ENCODE assay signal across 9 mouse cellular contexts in the genomic region with DNA sequence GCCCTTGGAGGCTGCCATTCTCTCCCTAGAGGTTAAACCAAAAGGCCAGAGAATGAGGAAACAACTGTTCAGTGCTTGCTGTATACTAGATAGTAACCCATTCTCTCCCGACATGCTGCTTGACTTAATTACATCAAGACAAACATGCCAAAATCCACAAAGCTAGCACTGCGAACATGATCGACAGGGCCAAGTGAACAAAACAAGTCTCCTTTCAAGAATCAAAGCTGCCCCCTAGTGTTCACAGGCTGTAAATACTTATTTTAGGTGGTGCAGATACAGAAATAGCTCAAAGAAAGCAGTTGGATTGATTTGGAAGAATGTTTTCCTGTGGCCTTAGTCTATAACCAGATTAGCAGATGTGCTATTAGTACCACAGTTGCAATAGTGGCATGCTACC. TPM values are rescaled to one million over a fixed set of nuclear protein-coding genes. Genes with fewer than 3 reads are reported as not detected.
A peak's percentile ranks its signal among the peaks of the same experiment; 100 is the strongest.
DNase-seq lines count a peak whose midpoint lies in the region; ATAC-seq and TF ChIP-seq lines count a peak whose summit lies in the region.
"Had no signal": no experiment of that assay in that cellular context is flagged by ENCODE, and none has a peak within 500 bp of the region (broad histone marks: within the 10 kb centered on the region; RNA-seq: fewer than 3 reads in every experiment).

No protein-coding gene starts in this region.

- no peaks in the 10 kb centered on the region for H3K27me3 ChIP-seq in heart, embryonic 11.5 days (ENCODE audit: control insufficient read depth, insufficient read depth, low read length)
- H3K27me3 ChIP-seq in C2C12 (ENCODE audit: control insufficient read depth, insufficient read depth, insufficient read length), result no peaks in the 10 kb centered on the region
- H3K27me3 ChIP-seq in forebrain, embryonic 14.5 days (replicated peaks; ENCODE audit: control insufficient read depth, insufficient read depth, low read length), result no peaks in the 10 kb centered on the region
- H3K27me3 ChIP-seq: embryonic facial prominence, embryonic 12.5 days had no signal

- no peak overlapping the region for H3ac ChIP-seq in C2C12 (ENCODE audit: control insufficient read depth, insufficient read length, low read depth)

- no peak overlapping the region for H3K27ac ChIP-seq in heart, embryonic 11.5 days (ENCODE audit: low read depth, low read length)
- no peak overlapping the region for H3K27ac ChIP-seq in forebrain, embryonic 14.5 days (ENCODE audit: low read depth, low read length)
- H3K27ac ChIP-seq: embryonic facial prominence, embryonic 12.5 days had no signal

- TF ChIP-seq CTCF in C2C12 (IDR thresholded peaks at IDR 0.05; ENCODE audit: control insufficient read depth, insufficient read depth, insufficient read length), result no peak

- no peak overlapping the region for H3K9ac ChIP-seq in heart, embryonic 11.5 days (ENCODE audit: low read depth, low read length)
- no peak overlapping the region for H3K9ac ChIP-seq in forebrain, embryonic 14.5 days (ENCODE audit: low read length)
- H3K9ac ChIP-seq: embryonic facial prominence, embryonic 12.5 days had no signal

- no peaks in the 10 kb centered on the region for H3K36me3 ChIP-seq in heart, embryonic 11.5 days (ENCODE audit: control insufficient read depth, insufficient read depth, low read length)
- H3K36me3 ChIP-seq in C2C12 (ENCODE audit: control insufficient read depth, insufficient read depth), result no peaks in the 10 kb centered on the region
- H3K36me3 ChIP-seq in forebrain, embryonic 14.5 days (ENCODE audit: control insufficient read depth, insufficient read depth, low read length), result peaks cover 12% of the 10 kb centered on the region; the same call in 1 of the 2 replicates

- no peak overlapping the region for H3K4me2 ChIP-seq in heart, embryonic 11.5 days
- no peak overlapping the region for H3K4me2 ChIP-seq in forebrain, embryonic 14.5 days (ENCODE audit: low read length)
- H3K4me2 ChIP-seq: embryonic facial prominence, embryonic 12.5 days had no signal

- 49% methylated on average over 3 of the region's 3 CpGs for WGBS in heart, embryonic 11.5 days (ENCODE audit: insufficient replicate concordance)
- 22% methylated on average over 3 of the region's 3 CpGs for WGBS in forebrain, embryonic 14.5 days

- H3K79me2 ChIP-seq in C2C12 (ENCODE audit: control insufficient read depth, insufficient read depth), result no peaks in the 10 kb centered on the region

- H3K9me3 ChIP-seq in heart, embryonic 11.5 days (replicated peaks; ENCODE audit: control insufficient read depth, low read length), result no peaks in the 10 kb centered on the region
- no peaks in the 10 kb centered on the region for H3K9me3 ChIP-seq in forebrain, embryonic 14.5 days (replicated peaks; ENCODE audit: control insufficient read depth, low read length)
- H3K9me3 ChIP-seq: embryonic facial prominence, embryonic 12.5 days had no signal

- DNase-seq in heart, adult 8-10 months (ENCODE audit: low spot score), result peak; percentile 42
- DNase-seq in WW6 (ENCODE audit: low read depth, low spot score), result peak; percentile 24
- DNase-seq in forebrain, embryonic 14.5 days (ENCODE audit: low spot score), result peak; percentile 87
- peak; percentile 46 to 47 for DNase-seq in kidney, postnatal 36 days
- peak; percentile 70 for DNase-seq in naive thymus-derived CD4-positive, alpha-beta T cell, adult 2 months (ENCODE audit: low read depth)
- no peak for DNase-seq in frontal cortex, postnatal 25 days (ENCODE audit: low spot score in 2 of 2)

- no peak for ATAC-seq in heart, embryonic 11.5 days (replicated peaks; ENCODE audit: insufficient number of reproducible peaks, low FRiP score, low TSS enrichment)
- peak; percentile 56 for ATAC-seq in forebrain, embryonic 14.5 days

- H3K4me1 ChIP-seq in heart, embryonic 11.5 days (ENCODE audit: control insufficient read depth, insufficient read depth, low read length), result no peaks in the 10 kb centered on the region
- H3K4me1 ChIP-seq in forebrain, embryonic 14.5 days (ENCODE audit: control insufficient read depth, insufficient read depth, low read length), result no peaks in the 10 kb centered on the region

- no peak overlapping the region for H3K4me3 ChIP-seq in heart, embryonic 11.5 days (ENCODE audit: low read depth, low read length)
- H3K4me3 ChIP-seq in C2C12 (ENCODE audit: insufficient read depth, poor library complexity, severe bottlenecking), result no peak overlapping the region
- no peak overlapping the region for H3K4me3 ChIP-seq in forebrain, embryonic 14.5 days (ENCODE audit: low read depth, low read length)
- H3K4me3 ChIP-seq: embryonic facial prominence, embryonic 12.5 days had no signal

- no peaks in the 10 kb centered on the region for H3K79me3 ChIP-seq in C2C12 (ENCODE audit: low read depth)

TF ChIP-seq in C2C12, 6 proteins besides CTCF, POLR2A, EP300 and RAD21:
- TF ChIP-seq USF1 (IDR thresholded peaks at IDR 0.05; ENCODE audit: low read depth) (no peak), MAX (IDR thresholded peaks at IDR 0.05) (no peak), FOSL1 (IDR thresholded peaks at IDR 0.05; ENCODE audit: insufficient read depth, low read length, poor library complexity, severe bottlenecking) (no peak), MYOD1 (IDR thresholded peaks at IDR 0.05; ENCODE audit: control insufficient read depth, insufficient read length, low read depth) (peak; percentile 87)

RNA-seq across cellular contexts. Expression of a gene that starts 44.3 kb away (rescaled TPM):
- total RNA-seq in heart, adult 8-10 months (2022), result not detected
- not detected in 2 replicates for polyA plus RNA-seq in heart, embryonic 11.5 days (2014; fragmentation: Nextera tagmentation; extraction: Ambion mirVana)
- polyA plus RNA-seq in C2C12 (2012; fragmentation: generic; extraction: Trizol), result 0.05 TPM
- polyA plus RNA-seq in forebrain, embryonic 14.5 days (2014; fragmentation: Nextera tagmentation; extraction: Ambion mirVana), result not detected in 2 replicates

Comparison
In these comparisons a context has a peak if more than half of its experiments do, and no peak if none do; other contexts are left out.
1. DNase-seq: peak in heart, adult 8-10 months (single experiment), WW6 (single experiment), forebrain, embryonic 14.5 days (single experiment), kidney, postnatal 36 days (2 of 2) and naive thymus-derived CD4-positive, alpha-beta T cell, adult 2 months (single experiment); none in frontal cortex, postnatal 25 days (0 of 2).